Mouse (Mus musculus) brain, embryonic 14.5 days (tissue): ENCODE measurements around the gene Rpn1. TPM values are rescaled to one million over a fixed set of nuclear protein-coding genes. Genes with fewer than 3 reads are reported as not detected.
A peak's percentile ranks its signal among the peaks of the same experiment; 100 is the strongest.

Experiments
- DNase-seq: peaks from one replicate; pipeline ENCODE4 v3.0.0-alpha.2; 2011; ENCODE audit warnings: low read depth
- CTCF ChIP-seq: fragments of 200-500 bp; IDR thresholded peaks from 2 replicates; pipeline ENCODE4 v1.5.1; 2012; ENCODE audit warnings: inconsistent platforms, mild to moderate bottlenecking, moderate library complexity, borderline replicate concordance; ENCODE audit not compliant: insufficient read depth, insufficient read length; ENCODE audit errors: extremely low read depth
- POLR2A ChIP-seq: fragments of 200-500 bp; IDR thresholded peaks from 2 replicates; pipeline ENCODE4 v1.6.1; 2012; ENCODE audit warnings: mild to moderate bottlenecking, inconsistent platforms, borderline replicate concordance; ENCODE audit not compliant: poor library complexity, insufficient read depth, insufficient read length, severe bottlenecking; ENCODE audit errors: extremely low read depth
- polyA plus RNA-seq: library from polyadenylated mRNA; depleted of rRNA; stranded (reverse); fragments of >200 nt; gene quantifications from 2 replicates; pipeline ENCODE4 v1.2.3, GENCODE M21; 2012; rRNA removed

The Rpn1 gene
- polyA plus RNA-seq, 1 experiment: 215 TPM

GRCm38 (mm10) chr6:88131521-88131920 lies 47.2 kb downstream of the Rpn1 start:
- no peak for TF ChIP-seq POLR2A
- TF ChIP-seq CTCF: no peak
- DNase-seq: no peak

- TF ChIP-seq POLR2A (no peak), CTCF (no peak)
- DNase-seq: peak; percentile 89
Observed at GRCm38 (mm10) chr6:88132051-88132450, 47.8 kb downstream of the Rpn1 start.

GRCm38 (mm10) chr6:88133061-88133460 lies 48.8 kb downstream of the Rpn1 start:
- DNase-seq: no peak
- no peak for TF ChIP-seq POLR2A
- no peak for TF ChIP-seq CTCF

GRCm38 (mm10) chr6:88133878-88134277 lies 49.6 kb downstream of the Rpn1 start:
- DNase-seq: no peak
- no peak for TF ChIP-seq CTCF
- no peak for TF ChIP-seq POLR2A

GRCm38 (mm10) chr6:88136201-88136631 lies 51.9 kb downstream of the Rpn1 start:
- DNase-seq: peak; percentile 48
- TF ChIP-seq POLR2A (no peak), CTCF (no peak)

- no peak for DNase-seq
- TF ChIP-seq CTCF (no peak), POLR2A (no peak)
Observed at GRCm38 (mm10) chr6:88138485-88138884, 54.2 kb downstream of the Rpn1 start.

GRCm38 (mm10) chr6:88140264-88140663 lies 56.0 kb downstream of the Rpn1 start:
- TF ChIP-seq CTCF (no peak), POLR2A (no peak)
- peak; percentile 86 for DNase-seq

- no peak for DNase-seq
- no peak for TF ChIP-seq CTCF
- TF ChIP-seq POLR2A: no peak
Observed at GRCm38 (mm10) chr6:88145793-88146192, 61.5 kb downstream of the Rpn1 start.

GRCm38 (mm10) chr6:88146576-88146975 lies 62.3 kb downstream of the Rpn1 start:
- DNase-seq: no peak
- TF ChIP-seq POLR2A (no peak), CTCF (no peak)

GRCm38 (mm10) chr6:88147411-88148003 lies 63.2 kb downstream of the Rpn1 start:
- peak; percentile 54 for DNase-seq
- TF ChIP-seq POLR2A (no peak), CTCF (no peak)

GRCm38 (mm10) chr6:88151335-88151734 lies 67.1 kb downstream of the Rpn1 start:
- DNase-seq: no peak

GRCm38 (mm10) chr6:88152127-88152705 lies 67.9 kb downstream of the Rpn1 start:
- TF ChIP-seq CTCF: no peak
- no peak for TF ChIP-seq POLR2A
- no peak for DNase-seq

More at GRCm38 (mm10) chr6:88151335-88151734, 67.1 kb downstream of the Rpn1 start:
- TF ChIP-seq CTCF (no peak), POLR2A (no peak)

GRCm38 (mm10) chr6:88152979-88153378 lies 68.7 kb downstream of the Rpn1 start:
- TF ChIP-seq CTCF: no peak
- TF ChIP-seq POLR2A: no peak
- DNase-seq: no peak

Other genes starting within 250 kb of the Rpn1 start
- gene Gm45140, start 248.7 kb upstream of the Rpn1 start, polyA plus RNA-seq: 5.9 and 6.8 TPM in 2 replicates
- gene Isy1, start 245.7 kb upstream of the Rpn1 start, polyA plus RNA-seq: 31.3 and 38.3 TPM in 2 replicates
- 264 and 299 TPM in 2 replicates for gene Cnbp, start 233.4 kb upstream of the Rpn1 start, polyA plus RNA-seq
- gene Copg1, start 196.7 kb upstream of the Rpn1 start, polyA plus RNA-seq: 78.3 and 121 TPM in 2 replicates
- gene Hmces, start 170.5 kb upstream of the Rpn1 start, polyA plus RNA-seq: 35.5 and 38.2 TPM in 2 replicates
- 153 and 175 TPM in 2 replicates for gene H1fx, start 102.8 kb upstream of the Rpn1 start, polyA plus RNA-seq
- 243 and 306 TPM in 2 replicates for gene Rab7, start 39.2 kb upstream of the Rpn1 start, polyA plus RNA-seq
- gene Gata2, start 109.4 kb downstream of the Rpn1 start, polyA plus RNA-seq: 11.4 and 15.6 TPM in 2 replicates
- not detected in 2 replicates for gene Dnajb8, start 137.8 kb downstream of the Rpn1 start, polyA plus RNA-seq